Mouse (Mus musculus) erythroblast, embryonic 14.5 days (primary cell): ENCODE measurements around the gene Rgs6.

ENCODE experiments used
- GATA1 ChIP-seq: IDR thresholded peaks from 2 replicates; pipeline ENCODE4 v1.6.1; 2012; ENCODE audit warnings: low read length, inconsistent platforms, mixed read lengths
- TAL1 ChIP-seq: IDR thresholded peaks from 3 replicates; pipeline ENCODE4 v1.6.1; 2012; ENCODE audit warnings: low read length, inconsistent platforms, mixed read lengths

- no peak for TF ChIP-seq GATA1
- TF ChIP-seq TAL1, result no peak
Measured at GRCm38 (mm10) chr12:83201674-83202073, 613.6 kb downstream of the Rgs6 start.
